Mouse (Mus musculus) liver, embryonic 11.5 days (tissue): ENCODE data around the gene Adarb2. TPM values are rescaled to one million over a fixed set of nuclear protein-coding genes. Genes with fewer than 3 reads are reported as not detected.

Experiments used
- ATAC-seq: fragments of 200-750 bp; cut with Nextera tagmentation; replicated peaks from 2 replicates; pipeline ENCODE4 v1.8.0; 2017; ENCODE audit warnings: moderate number of reproducible peaks, mild to moderate bottlenecking, moderate TSS enrichment, moderate library complexity; ENCODE audit not compliant: low FRiP score
- DNase-seq: peaks from one replicate; pipeline ENCODE4 v3.0.0-alpha.2; 2017; ENCODE audit warnings: low spot score
- H3K27ac ChIP-seq: fragments of 300-500 bp; sonication (generic); 2 replicates; pipeline ENCODE4 v1.5.1; 2014; ENCODE audit warnings: mild to moderate bottlenecking, low read depth, low read length, control low read depth
- H3K27me3 ChIP-seq: fragments of 300-500 bp; sonication (generic); replicated peaks from 2 replicates; pipeline ENCODE4 v1.6.1; 2014; ENCODE audit warnings: low read length, mixed read lengths; ENCODE audit not compliant: control insufficient read depth, insufficient read depth
- H3K36me3 ChIP-seq: fragments of 300-500 bp; sonication (generic); 2 replicates; pipeline ENCODE4 v1.6.1; 2014; ENCODE audit warnings: mild to moderate bottlenecking, low read length, moderate library complexity, mixed read lengths; ENCODE audit not compliant: control insufficient read depth, insufficient read depth
- H3K4me1 ChIP-seq: fragments of 300-500 bp; sonication (generic); replicated peaks from 2 replicates; pipeline ENCODE4 v1.6.1; 2014; ENCODE audit warnings: low read length, mixed read lengths; ENCODE audit not compliant: control insufficient read depth, insufficient read depth
- H3K4me2 ChIP-seq: fragments of 300-500 bp; sonication (generic); 2 replicates; pipeline ENCODE4 v1.6.1; 2014; ENCODE audit warnings: mild to moderate bottlenecking, control low read depth, moderate library complexity
- H3K4me3 ChIP-seq: fragments of 300-500 bp; sonication (generic); 2 replicates; pipeline ENCODE4 v1.5.1; 2014; ENCODE audit warnings: low read depth, low read length, control low read depth
- H3K9ac ChIP-seq: fragments of 300-500 bp; sonication (generic); 2 replicates; pipeline ENCODE4 v1.6.1; 2014; ENCODE audit warnings: low read depth, low read length, control low read depth
- H3K9me3 ChIP-seq: fragments of 300-500 bp; sonication (generic); 2 replicates; pipeline ENCODE4 v1.6.1; 2016; ENCODE audit warnings: low read length, inconsistent platforms, mixed read lengths; ENCODE audit not compliant: control insufficient read depth
- WGBS: fragments of 180-500 bp; shearing (Covaris S2); extraction: QIAGEN DNeasy Blood & Tissue Kit; methylation state at CpG from one replicate; pipeline ENCODE4 v1.1.7; 2014; 5-methylcytosine and 5-hydroxymethylcytosine counted together
- polyA plus RNA-seq: library from polyadenylated mRNA; unstranded; fragments of >200 nt; fragmentation: Nextera tagmentation; extraction: Ambion mirVana; gene quantifications from 2 replicates; pipeline ENCODE4 v1.2.1, GENCODE M21; 2014

Adarb2 gene
- polyA plus RNA-seq, result 0.48 and 0.60 TPM in 2 replicates

- H3K4me2 ChIP-seq, result peak within 1 kb of the TSS; percentile 59
Measured at GRCm38 (mm10) chr13:8202681-8203476, at the start of gene Adarb2. Gene Adarb2, plus strand, starts transcription at chr13:8202866.

GRCm38 (mm10) chr13:8173800-8174199 lies 28.9 kb upstream of the Adarb2 start:
- Histone ChIP-seq H3K9ac (no peak overlapping the region), H3K27me3 (no peaks in the 10 kb centered on the region), H3K4me3 (no peak overlapping the region), H3K9me3 (no peaks in the 10 kb centered on the region), H3K27ac (no peak overlapping the region), H3K4me2 (no peak overlapping the region), H3K4me1 (no peaks in the 10 kb centered on the region), H3K36me3 (no peaks in the 10 kb centered on the region)
- no peak for ATAC-seq
- DNase-seq, result no peak
- WGBS, result 70% methylated on average over 1 of the region's 1 CpGs

More at GRCm38 (mm10) chr13:8202681-8203476, at the start of gene Adarb2:
- Histone ChIP-seq H3K36me3 (no peaks in the 10 kb centered on the region), H3K4me1 (no peaks in the 10 kb centered on the region), H3K4me3 (peak within 1 kb of the TSS; percentile 28; the same call in 1 of the 2 replicates), H3K9ac (no peak within 1 kb of the TSS), H3K9me3 (no peaks in the 10 kb centered on the region), H3K27ac (no peak within 1 kb of the TSS), H3K27me3 (peaks cover 11% of the 10 kb centered on the region)
- 1% methylated on average over 26 of the region's 26 CpGs for WGBS
- DNase-seq (peak; percentile 31), ATAC-seq (peak; percentile 45; the same call in 1 of the 2 replicates)

DNA sequence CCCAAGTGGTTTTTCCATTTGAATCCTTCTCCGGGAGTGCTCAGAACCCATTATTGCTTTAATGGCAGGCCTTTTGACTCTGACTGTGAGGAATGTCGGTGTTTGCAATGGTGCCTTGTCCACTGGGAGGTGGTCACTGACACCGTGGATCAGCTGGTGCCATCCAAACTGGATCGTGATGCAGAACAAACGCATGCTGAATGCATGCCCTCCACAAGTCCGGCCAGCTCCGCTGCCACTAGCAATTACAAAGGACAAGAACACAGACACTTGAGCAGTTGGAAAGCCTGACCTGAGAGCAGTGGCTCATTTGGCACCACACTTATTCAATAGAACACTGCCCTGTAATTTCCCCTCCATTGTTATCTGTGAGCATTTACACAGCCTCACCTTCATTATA lies 10.7 kb upstream of the Adarb2 start:
- Histone ChIP-seq H3K36me3 (no peaks in the 10 kb centered on the region), H3K27ac (no peak overlapping the region), H3K27me3 (no peaks in the 10 kb centered on the region), H3K4me1 (no peaks in the 10 kb centered on the region), H3K9ac (no peak overlapping the region), H3K9me3 (no peaks in the 10 kb centered on the region), H3K4me3 (no peak overlapping the region), H3K4me2 (no peak overlapping the region)
- ATAC-seq (no peak), DNase-seq (no peak)
- WGBS, result 74% methylated on average over 7 of the region's 7 CpGs

DNA sequence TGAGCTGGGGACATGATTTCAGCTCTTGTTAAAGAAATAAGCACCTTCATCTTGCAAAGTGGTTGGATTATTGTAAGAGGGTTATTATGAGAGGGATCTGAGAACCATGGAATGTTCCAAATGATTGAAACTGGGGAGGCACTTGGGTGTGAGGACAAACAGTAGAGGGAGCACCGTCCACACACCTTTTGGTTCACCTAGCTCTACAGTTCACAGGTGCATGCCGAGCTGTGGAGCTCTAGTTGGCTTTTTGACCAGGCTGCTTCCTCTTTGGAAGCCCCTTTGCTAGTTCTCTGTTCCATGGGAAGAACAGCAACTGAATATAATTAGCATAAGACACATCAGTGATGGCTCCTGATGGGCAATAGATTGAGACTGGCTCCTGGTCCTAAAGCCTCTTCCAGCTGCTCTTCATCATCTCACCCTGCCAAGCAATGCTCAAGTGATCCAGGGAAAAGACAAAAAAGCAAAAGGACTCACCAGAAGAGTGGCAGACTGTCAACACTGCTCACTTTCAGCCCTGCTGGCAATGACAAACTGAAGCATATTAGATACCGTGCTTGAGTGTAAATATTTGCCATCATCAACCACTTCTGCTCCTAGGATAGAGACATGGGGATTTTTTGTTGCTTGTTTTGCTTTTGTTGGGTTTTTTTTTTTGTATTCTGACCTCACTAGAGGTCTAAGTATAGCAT lies 3.3 kb upstream of the Adarb2 start:
- Histone ChIP-seq H3K4me3 (no peak overlapping the region), H3K27me3 (peaks cover 11% of the 10 kb centered on the region), H3K27ac (no peak overlapping the region), H3K4me2 (no peak overlapping the region), H3K9ac (no peak overlapping the region), H3K4me1 (no peaks in the 10 kb centered on the region), H3K36me3 (no peaks in the 10 kb centered on the region), H3K9me3 (no peaks in the 10 kb centered on the region)
- ATAC-seq, result no peak
- DNase-seq, result no peak
- WGBS, result 48% methylated on average over 3 of the region's 3 CpGs

DNA sequence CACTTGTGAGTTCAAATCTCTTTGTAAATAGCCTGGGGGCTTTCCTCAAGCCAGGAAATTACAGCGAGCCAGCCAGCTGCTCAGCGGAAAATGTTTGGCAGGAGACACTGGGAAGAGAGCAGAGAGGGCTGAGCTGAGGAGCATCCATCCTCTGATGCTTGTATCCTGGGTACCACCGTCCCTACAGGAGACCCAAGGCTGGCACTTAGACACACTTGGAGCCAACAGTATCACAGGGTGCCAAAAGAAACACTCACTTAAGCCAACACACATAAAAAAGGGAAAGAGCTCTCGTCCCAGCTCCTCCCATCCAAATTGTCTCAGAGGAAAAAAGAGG lies 779 bp downstream of the Adarb2 start:
- Histone ChIP-seq H3K27ac (no peak overlapping the region), H3K4me2 (peak overlapping the region; percentile 59), H3K9me3 (no peaks in the 10 kb centered on the region), H3K4me3 (no peak overlapping the region; the same call in 1 of the 2 replicates), H3K27me3 (peaks cover 11% of the 10 kb centered on the region), H3K9ac (no peak overlapping the region), H3K4me1 (no peaks in the 10 kb centered on the region), H3K36me3 (no peaks in the 10 kb centered on the region)
- 14% methylated on average over 4 of the region's 4 CpGs for WGBS
- DNase-seq, result no peak
- ATAC-seq, result no peak

- no peak for DNase-seq
- Histone ChIP-seq H3K4me1 (no peaks in the 10 kb centered on the region), H3K9me3 (no peaks in the 10 kb centered on the region), H3K27ac (no peak overlapping the region), H3K27me3 (peaks cover 11% of the 10 kb centered on the region), H3K36me3 (no peaks in the 10 kb centered on the region), H3K9ac (no peak overlapping the region), H3K4me3 (no peak overlapping the region), H3K4me2 (no peak overlapping the region)
- 60% methylated on average over 16 of the region's 16 CpGs for WGBS
- ATAC-seq, result no peak
Measured at GRCm38 (mm10) chr13:8207337-8207736, 4.7 kb downstream of the Adarb2 start.

- Histone ChIP-seq H3K27me3 (no peaks in the 10 kb centered on the region), H3K4me1 (no peaks in the 10 kb centered on the region), H3K36me3 (no peaks in the 10 kb centered on the region), H3K9me3 (no peaks in the 10 kb centered on the region), H3K4me2 (no peak overlapping the region), H3K27ac (no peak overlapping the region), H3K9ac (no peak overlapping the region), H3K4me3 (no peak overlapping the region)
- DNase-seq (no peak), ATAC-seq (no peak)
- WGBS, result 75% methylated on average over 4 of the region's 4 CpGs
Measured at GRCm38 (mm10) chr13:8210776-8211175, 8.1 kb downstream of the Adarb2 start.

- H3K9me3 ChIP-seq, result no peaks in the 10 kb centered on the region; the same call in 1 of the 2 replicates
- H3K36me3 ChIP-seq, result no peaks in the 10 kb centered on the region
- WGBS, result 44% methylated on average over 1 of the region's 1 CpGs
- H3K27ac ChIP-seq, result no peak overlapping the region
- H3K9ac ChIP-seq, result no peak overlapping the region
- no peak overlapping the region for H3K4me3 ChIP-seq
- ATAC-seq (no peak), DNase-seq (no peak)
- H3K4me1 ChIP-seq, result no peaks in the 10 kb centered on the region
- H3K27me3 ChIP-seq, result no peaks in the 10 kb centered on the region
- H3K4me2 ChIP-seq, result no peak overlapping the region
Measured at GRCm38 (mm10) chr13:8238871-8239270, 36.2 kb downstream of the Adarb2 start.
